Mouse (Mus musculus) testis, adult 2 months (tissue): ENCODE results near the gene Ccdc171.

ENCODE experiments used
- CTCF ChIP-seq: fragments of 200-500 bp; IDR thresholded peaks from 2 replicates; pipeline ENCODE4 v1.5.1; 2012; ENCODE audit warnings: low read depth, mild to moderate bottlenecking, inconsistent platforms, low read length, moderate library complexity; ENCODE audit not compliant: control insufficient read depth, insufficient read depth, insufficient replicate concordance
- POLR2A ChIP-seq: fragments of 200-500 bp; IDR thresholded peaks from 2 replicates; pipeline ENCODE4 v1.6.1; 2012; ENCODE audit warnings: low read depth, mild to moderate bottlenecking, inconsistent platforms, low read length, moderate library complexity; ENCODE audit not compliant: control insufficient read depth

- TF ChIP-seq CTCF (no peak), POLR2A (no peak)
These were observed 269.6 kb downstream of the Ccdc171 start for GRCm38 (mm10) chr4:83794930-83795459.
